ENCODE assay signal across 9 mouse cellular contexts in genomic region chrX:56340305-56340704, GRCm38 (mm10). TPM values are rescaled to one million over a fixed set of nuclear protein-coding genes. Genes with fewer than 3 reads are reported as not detected.
A peak's percentile ranks its signal among the peaks of the same experiment; 100 is the strongest.
DNase-seq lines count a peak whose midpoint lies in the region; ATAC-seq and TF ChIP-seq lines count a peak whose summit lies in the region.
"Had no signal": no experiment of that assay in that cellular context is flagged by ENCODE, and none has a peak within 500 bp of the region (broad histone marks: within the 10 kb centered on the region; RNA-seq: fewer than 3 reads in every experiment).

No protein-coding gene starts in this region.

- DNase-seq in heart, postnatal 4 days, result peak; percentile 35
- no peak for DNase-seq in heart, adult 9 months (ENCODE audit: low spot score in 2 of 2)
- DNase-seq in testis, postnatal 10 days (ENCODE audit: low spot score), result peak; percentile 38
- no peak for DNase-seq in testis, postnatal 14 days (ENCODE audit: low spot score)
- peak; percentile 46 for DNase-seq in embryo, embryonic 11 days
- peak; percentile 27 for DNase-seq in liver, postnatal 0 days
- no peak for DNase-seq in cerebellum, adult 11-12 months
- no peak for DNase-seq in cerebellum, adult 9-10 months

- no peak for TF ChIP-seq EP300 in liver, postnatal 0 days (IDR thresholded peaks at IDR 0.05; ENCODE audit: low read depth)

- H3K4me1 ChIP-seq in liver, postnatal 0 days (ENCODE audit: insufficient read depth), result no peaks in the 10 kb centered on the region
- H3K4me1 ChIP-seq: neural tube, embryonic 13.5 days had no signal

- no peak for ATAC-seq in liver, postnatal 0 days

- H3K36me3 ChIP-seq in liver, postnatal 0 days (replicated peaks; ENCODE audit: insufficient read depth, low read length), result no peaks in the 10 kb centered on the region
- H3K36me3 ChIP-seq: neural tube, embryonic 13.5 days had no signal

- no peak overlapping the region for H3K9ac ChIP-seq in liver, postnatal 0 days (replicated peaks)
- H3K9ac ChIP-seq: neural tube, embryonic 13.5 days had no signal

- peak; percentile 53 for TF ChIP-seq CTCF in liver, postnatal 0 days (IDR thresholded peaks at IDR 0.05; ENCODE audit: low read depth)

- H3K9me3 ChIP-seq in liver, postnatal 0 days (ENCODE audit: low read length), result no peaks in the 10 kb centered on the region
- H3K9me3 ChIP-seq: neural tube, embryonic 13.5 days had no signal

- H3K27me3 ChIP-seq in liver, postnatal 0 days (ENCODE audit: insufficient read depth, low read length), result no peaks in the 10 kb centered on the region
- H3K27me3 ChIP-seq: neural tube, embryonic 13.5 days had no signal

- no peak overlapping the region for H3K4me3 ChIP-seq in liver, postnatal 0 days (ENCODE audit: low read depth, low read length)
- H3K4me3 ChIP-seq: neural tube, embryonic 13.5 days had no signal

- H3K27ac ChIP-seq in liver, postnatal 0 days (ENCODE audit: low read depth), result no peak overlapping the region
- H3K27ac ChIP-seq: neural tube, embryonic 13.5 days had no signal

- H3K4me2 ChIP-seq in liver, postnatal 0 days (ENCODE audit: low read depth, low read length), result no peak overlapping the region
- H3K4me2 ChIP-seq: neural tube, embryonic 13.5 days had no signal

RNA-seq across cellular contexts. Expression of gene Zfp449, which starts 5.9 kb away (rescaled TPM):
- 1 to 10 TPM; 5.5 to 6.1 TPM for total RNA-seq in heart, postnatal 4 days (2021)
- polyA plus RNA-seq in liver, postnatal 0 days (2015; fragmentation: Nextera tagmentation; extraction: Ambion mirVana), result 0.45 and 0.59 TPM in 2 replicates

RNA-seq across cellular contexts. Expression of gene Smim10l2a, which starts 34.1 kb away (rescaled TPM):
- under 1 TPM; 0.61 to 0.91 TPM for total RNA-seq in heart, postnatal 4 days (2021)
- 0.13 and 0.22 TPM in 2 replicates for polyA plus RNA-seq in liver, postnatal 0 days (2015; fragmentation: Nextera tagmentation; extraction: Ambion mirVana)

Comparison
In these comparisons a context has a peak if more than half of its experiments do, and no peak if none do; other contexts are left out.
1. DNase-seq: peak in heart, postnatal 4 days (single experiment), testis, postnatal 10 days (single experiment), embryo, embryonic 11 days (single experiment) and liver, postnatal 0 days (single experiment); none in heart, adult 9 months (0 of 2), testis, postnatal 14 days (single experiment), cerebellum, adult 11-12 months (single experiment) and cerebellum, adult 9-10 months (single experiment).